Mouse (Mus musculus): Measurements from ENCODE around the gene Srrt.

GRCm38 (mm10) chr5:137289591-137290365 lies 17.7 kb downstream of the Srrt start:
- TF ChIP-seq CTCF (IDR thresholded peaks at IDR 0.05) (no peak), EP300 (IDR thresholded peaks at IDR 0.05; ENCODE audit: insufficient read depth, low read depth, low read length) (no peak), POLR2A (IDR thresholded peaks at IDR 0.05; ENCODE audit: insufficient read depth, low read depth, low read length) (no peak)

Measured in heart, adult 2 months (tissue).